Mouse (Mus musculus) gastrocnemius, adult 2 months (tissue): ENCODE measurements around the gene Ecel1. TPM values are rescaled to one million over a fixed set of nuclear protein-coding genes. Genes with fewer than 3 reads are reported as not detected.

Experiments used
- DNase-seq: peaks from one replicate; pipeline ENCODE4 v3.0.0; 2022
- H3K27ac ChIP-seq: fragments of 200-600 bp; 2 replicates; pipeline ENCODE4 v1.8.1; 2022; ENCODE audit warnings: mild to moderate bottlenecking
- H3K4me3 ChIP-seq: fragments of 200-600 bp; 2 replicates; pipeline ENCODE4 v1.8.1; 2022; ENCODE audit warnings: mild to moderate bottlenecking, moderate library complexity
- CTCF ChIP-seq: fragments of 200-600 bp; IDR thresholded peaks from 2 replicates; pipeline ENCODE4 v1.8.1; 2022; ENCODE audit warnings: antibody characterized with exemption, mild to moderate bottlenecking, moderate library complexity
- intact Hi-C: fragments of 180-260 bp; cut with DNase I; formaldehyde crosslinking; loops from one replicate; pipeline ENCODE4 v1.15.1; 2025
- long read RNA-seq, 2 experiments: library from polyadenylated mRNA; stranded (forward); transcript quantifications; one replicate each; pipeline ENCODE4 v2.0.0; 2021
- total RNA-seq, 2 experiments: library from RNA; stranded (reverse); gene quantifications; 2 replicates each; pipeline ENCODE4 v1.2.3; 2021

The Ecel1 gene
- total RNA-seq = not detected
- long read RNA-seq, experiment 1 = 0 reads
- long read RNA-seq, experiment 2 = 0 reads

- no peak within 1 kb of the TSS for H3K27ac ChIP-seq
- intact Hi-C loops = no loop called here
- TF ChIP-seq CTCF = no peak
- no peak for DNase-seq
- H3K4me3 ChIP-seq = peak within 1 kb of the TSS; percentile 38
These were observed at the start of gene Ecel1 for GRCm38 (mm10) chr1:87156199-87156587. Gene Ecel1, minus strand, starts transcription at chr1:87156521.

GRCm38 (mm10) chr1:87205502-87205901 lies 49.2 kb upstream of the Ecel1 start:
- DNase-seq = no peak
- Histone ChIP-seq H3K27ac (no peak overlapping the region), H3K4me3 (no peak overlapping the region)
- intact Hi-C loops = no loop called here
- TF ChIP-seq CTCF = no peak

GRCm38 (mm10) chr1:87205038-87205437 lies 48.7 kb upstream of the Ecel1 start:
- DNase-seq = no peak
- Histone ChIP-seq H3K27ac (no peak overlapping the region), H3K4me3 (no peak overlapping the region)
- intact Hi-C loops = no loop called here
- no peak for TF ChIP-seq CTCF

- no peak for TF ChIP-seq CTCF
- DNase-seq = no peak
- intact Hi-C loops = no loop called here
- Histone ChIP-seq H3K4me3 (no peak within 1 kb of the TSS), H3K27ac (no peak within 1 kb of the TSS)
These were observed 48.1 kb upstream of the Ecel1 start, which contains the start of gene Chrng for GRCm38 (mm10) chr1:87204465-87204864. Gene Chrng, plus strand, starts transcription at chr1:87204657.

GRCm38 (mm10) chr1:87203779-87204178 lies 47.5 kb upstream of the Ecel1 start:
- no peak overlapping the region for H3K4me3 ChIP-seq
- no peak overlapping the region for H3K27ac ChIP-seq
- DNase-seq = no peak
- TF ChIP-seq CTCF = no peak
- intact Hi-C loops = no loop called here

GRCm38 (mm10) chr1:87201848-87202247 lies 45.5 kb upstream of the Ecel1 start:
- H3K4me3 ChIP-seq = no peak overlapping the region
- intact Hi-C loops = no loop called here
- TF ChIP-seq CTCF = no peak
- H3K27ac ChIP-seq = no peak overlapping the region
- DNase-seq = no peak

GRCm38 (mm10) chr1:87200811-87201210 lies 44.5 kb upstream of the Ecel1 start:
- TF ChIP-seq CTCF = no peak
- DNase-seq = no peak
- H3K4me3 ChIP-seq = no peak overlapping the region
- intact Hi-C loops = no loop called here
- H3K27ac ChIP-seq = no peak overlapping the region

- TF ChIP-seq CTCF = no peak
- no peak for DNase-seq
- Histone ChIP-seq H3K27ac (no peak overlapping the region), H3K4me3 (no peak overlapping the region)
- intact Hi-C loops = no loop called here
These were observed 42.1 kb upstream of the Ecel1 start for GRCm38 (mm10) chr1:87198119-87199065.

GRCm38 (mm10) chr1:87197296-87197695 lies 41.0 kb upstream of the Ecel1 start:
- no peak overlapping the region for H3K27ac ChIP-seq
- no peak for TF ChIP-seq CTCF
- intact Hi-C loops = no loop called here
- no peak for DNase-seq
- H3K4me3 ChIP-seq = no peak overlapping the region

GRCm38 (mm10) chr1:87190429-87190828 lies 34.1 kb upstream of the Ecel1 start, which contains the start of gene Chrnd:
Gene Chrnd, plus strand, starts transcription at chr1:87190607.
- Histone ChIP-seq H3K27ac (no peak within 1 kb of the TSS), H3K4me3 (no peak within 1 kb of the TSS)
- peak; percentile 44 for DNase-seq
- TF ChIP-seq CTCF = no peak
- intact Hi-C loops = no loop called here

GRCm38 (mm10) chr1:87187037-87187355 lies 30.7 kb upstream of the Ecel1 start:
- peak; percentile 78 for DNase-seq
- H3K4me3 ChIP-seq = peak overlapping the region; percentile 79
- peak; percentile 89 for TF ChIP-seq CTCF
- H3K27ac ChIP-seq = 0 out of 2 replicates have a peak overlapping the region, but pooled peaks have one; percentile 20
- intact Hi-C loops = loop anchor here (2.0 to 10.0 kb wide), 3 partner anchors 88 to 570 kb away; no protein-coding TSS in a partner anchor

- H3K27ac ChIP-seq = 0 out of 2 replicates have a peak overlapping the region, but pooled peaks have one; percentile 20
- DNase-seq = no peak
- intact Hi-C loops = loop anchor here (2.0 to 10.0 kb wide), 3 partner anchors 88 to 569 kb away; no protein-coding TSS in a partner anchor
- H3K4me3 ChIP-seq = peak overlapping the region; percentile 79
- TF ChIP-seq CTCF = no peak
These were observed 30.1 kb upstream of the Ecel1 start for GRCm38 (mm10) chr1:87186261-87187036.

- no peak for DNase-seq
- Histone ChIP-seq H3K4me3 (no peak overlapping the region), H3K27ac (no peak overlapping the region)
- intact Hi-C loops = loop anchor here (5.0 to 10.0 kb wide), 2 partner anchors 541 to 568 kb away; no protein-coding TSS in a partner anchor
- no peak for TF ChIP-seq CTCF
These were observed 29.2 kb upstream of the Ecel1 start for GRCm38 (mm10) chr1:87185526-87185925.
